Mouse (Mus musculus) liver, embryonic 16.5 days (tissue): Measurements from ENCODE around the gene Kcnj6. TPM values are rescaled to one million over a fixed set of nuclear protein-coding genes. Genes with fewer than 3 reads are reported as not detected.
"Not testable (repeated sequence)": the region's sequence is repeated elsewhere in the genome, so short reads cannot be mapped to it uniquely, and the experiment has no call there.

Experiments
- ATAC-seq: fragments of 200-750 bp; cut with Nextera tagmentation; 2 replicates; pipeline ENCODE4 v1.8.0; 2017; ENCODE audit warnings: low read depth, mild to moderate bottlenecking, moderate number of reproducible peaks, moderate library complexity
- H3K27ac ChIP-seq: fragments of 300-500 bp; sonication (generic); 2 replicates; pipeline ENCODE4 v1.5.1; 2014; ENCODE audit warnings: mild to moderate bottlenecking, low read length
- H3K27me3 ChIP-seq: fragments of 300-500 bp; sonication (generic); 2 replicates; pipeline ENCODE4 v1.6.1; 2014; ENCODE audit warnings: low read depth, low read length, mixed read lengths; ENCODE audit not compliant: control insufficient read depth, insufficient read depth
- H3K36me3 ChIP-seq: fragments of 300-500 bp; sonication (generic); 2 replicates; pipeline ENCODE4 v1.6.1; 2014; ENCODE audit warnings: mild to moderate bottlenecking; ENCODE audit not compliant: control insufficient read depth, insufficient read depth
- H3K4me1 ChIP-seq: fragments of 300-500 bp; sonication (generic); 2 replicates; pipeline ENCODE4 v1.6.1; 2014; ENCODE audit warnings: low read depth, low read length, mixed read lengths; ENCODE audit not compliant: control insufficient read depth
- H3K4me2 ChIP-seq: fragments of 300-500 bp; sonication (generic); 2 replicates; pipeline ENCODE4 v1.6.1; 2014; ENCODE audit warnings: low read depth, low read length, mixed read lengths
- H3K4me3 ChIP-seq: fragments of 300-500 bp; sonication (generic); 2 replicates; pipeline ENCODE4 v1.5.1; 2014; ENCODE audit warnings: low read depth, mild to moderate bottlenecking, low read length
- H3K9ac ChIP-seq: fragments of 300-500 bp; sonication (generic); 2 replicates; pipeline ENCODE4 v1.6.1; 2014; ENCODE audit warnings: low read depth, low read length
- H3K9me3 ChIP-seq: fragments of 300-500 bp; sonication (generic); replicated peaks from 2 replicates; pipeline ENCODE4 v1.6.1; 2016; ENCODE audit warnings: low read length; ENCODE audit not compliant: control insufficient read depth
- WGBS: fragments of 180-500 bp; shearing (Covaris S2); extraction: QIAGEN DNeasy Blood & Tissue Kit; methylation state at CpG from one replicate; pipeline ENCODE4 v1.1.7; 2014; ENCODE audit not compliant: insufficient replicate concordance; 5-methylcytosine and 5-hydroxymethylcytosine counted together
- polyA plus RNA-seq: library from polyadenylated mRNA; unstranded; fragments of >200 nt; fragmentation: Nextera tagmentation; extraction: Ambion mirVana; gene quantifications from 2 replicates; pipeline ENCODE4 v1.2.1, GENCODE M21; 2015

Kcnj6 gene
- polyA plus RNA-seq, 1 experiment from 2014 or later = not detected

- H3K4me2 ChIP-seq = no peak overlapping the region
- no peak overlapping the region for H3K27ac ChIP-seq
- 62% methylated on average over 5 of the region's 5 CpGs for WGBS
- H3K4me3 ChIP-seq = no peak overlapping the region
- no peak overlapping the region for H3K9ac ChIP-seq
- no peaks in the 10 kb centered on the region for H3K27me3 ChIP-seq
- H3K9me3 ChIP-seq = no peaks in the 10 kb centered on the region
- no peaks in the 10 kb centered on the region for H3K36me3 ChIP-seq
- ATAC-seq = no peak
- H3K4me1 ChIP-seq = no peaks in the 10 kb centered on the region
Measured at GRCm38 (mm10) chr16:94822611-94823010, 174.9 kb downstream of the Kcnj6 start.

DNA sequence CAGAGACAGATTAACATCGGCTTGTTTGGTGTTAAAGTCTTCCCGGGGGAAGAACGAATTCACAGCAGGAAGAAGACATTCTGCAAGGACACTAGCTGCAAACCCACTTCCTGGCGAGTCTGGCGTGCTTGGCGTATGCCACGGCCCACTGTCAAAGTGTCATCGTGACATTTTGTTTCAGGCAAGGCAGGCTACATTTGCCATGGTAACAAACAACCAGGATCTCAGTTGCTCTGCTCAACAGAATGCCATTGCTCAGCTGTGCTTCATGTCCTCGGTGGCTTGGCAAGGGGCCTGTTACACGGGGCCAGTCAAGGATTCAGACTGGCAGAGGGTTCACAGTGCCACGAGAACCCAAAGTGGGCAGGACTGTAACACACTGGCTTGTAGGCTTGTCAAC, 175.9 kb downstream of the Kcnj6 start:
- no peaks in the 10 kb centered on the region for H3K9me3 ChIP-seq
- H3K4me3 ChIP-seq = no peak overlapping the region
- 57% methylated on average over 11 of the region's 11 CpGs for WGBS
- ATAC-seq = no peak
- H3K4me2 ChIP-seq = no peak overlapping the region
- no peak overlapping the region for H3K27ac ChIP-seq
- H3K4me1 ChIP-seq = no peaks in the 10 kb centered on the region
- H3K9ac ChIP-seq = no peak overlapping the region
- no peaks in the 10 kb centered on the region for H3K27me3 ChIP-seq
- H3K36me3 ChIP-seq = no peaks in the 10 kb centered on the region

- Histone ChIP-seq H3K36me3 (no peaks in the 10 kb centered on the region), H3K9ac (no peak overlapping the region), H3K4me1 (no peaks in the 10 kb centered on the region), H3K4me3 (no peak overlapping the region), H3K27me3 (no peaks in the 10 kb centered on the region), H3K27ac (no peak overlapping the region), H3K4me2 (no peak overlapping the region), H3K9me3 (no peaks in the 10 kb centered on the region; the same call in 1 of the 2 replicates)
- 21% methylated on average over 6 of the region's 6 CpGs for WGBS
- no peak for ATAC-seq
Measured at GRCm38 (mm10) chr16:94816391-94816790, 181.1 kb downstream of the Kcnj6 start.

- Histone ChIP-seq H3K9ac (no peak overlapping the region), H3K4me1 (no peaks in the 10 kb centered on the region), H3K4me3 (no peak overlapping the region), H3K9me3 (no peaks in the 10 kb centered on the region; the same call in 1 of the 2 replicates), H3K36me3 (no peaks in the 10 kb centered on the region), H3K4me2 (no peak overlapping the region), H3K27me3 (no peaks in the 10 kb centered on the region), H3K27ac (no peak overlapping the region)
- 55% methylated on average over 6 of the region's 6 CpGs for WGBS
- ATAC-seq = no peak
Measured at GRCm38 (mm10) chr16:94815891-94816290, 181.6 kb downstream of the Kcnj6 start.

DNA sequence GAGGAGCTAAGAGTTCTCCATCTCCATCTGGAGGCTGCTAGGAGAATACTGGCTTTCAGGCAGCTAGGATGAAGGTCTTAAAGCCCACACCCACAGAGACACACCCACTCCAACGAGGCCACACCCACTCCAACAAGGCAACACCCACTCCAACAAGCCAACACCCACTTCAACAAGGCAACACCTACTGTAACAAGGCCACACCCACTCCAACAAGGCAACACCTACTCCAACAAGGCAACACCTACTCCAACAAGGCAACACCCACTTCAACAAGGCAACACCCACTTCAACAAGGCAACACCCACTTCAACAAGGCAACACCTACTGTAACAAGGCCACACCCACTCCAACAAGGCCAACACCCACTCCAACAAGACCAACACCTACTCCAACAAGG, 188.2 kb downstream of the Kcnj6 start:
- ATAC-seq = not testable (repeated sequence)

GRCm38 (mm10) chr16:94798241-94798640, 199.3 kb downstream of the Kcnj6 start:
- no peaks in the 10 kb centered on the region for H3K36me3 ChIP-seq
- no peak overlapping the region for H3K9ac ChIP-seq
- no peak for ATAC-seq
- no peaks in the 10 kb centered on the region for H3K27me3 ChIP-seq
- H3K9me3 ChIP-seq = no peaks in the 10 kb centered on the region
- H3K4me1 ChIP-seq = no peaks in the 10 kb centered on the region
- H3K27ac ChIP-seq = no peak overlapping the region
- WGBS = 81% methylated on average over 7 of the region's 12 CpGs
- no peak overlapping the region for H3K4me3 ChIP-seq
- H3K4me2 ChIP-seq = no peak overlapping the region

More for the DNA sequence above, 188.2 kb downstream of the Kcnj6 start:
- H3K36me3 ChIP-seq, H3K4me2 ChIP-seq, H3K9ac ChIP-seq, H3K27ac ChIP-seq, H3K4me3 ChIP-seq, H3K4me1 ChIP-seq, H3K9me3 ChIP-seq, H3K27me3 ChIP-seq: not testable (repeated sequence)
- WGBS = 10% methylated on average over 1 of the region's 1 CpGs

GRCm38 (mm10) chr16:94797366-94797765, 200.1 kb downstream of the Kcnj6 start:
- ATAC-seq = no peak
- no peaks in the 10 kb centered on the region for H3K36me3 ChIP-seq
- no peak overlapping the region for H3K4me3 ChIP-seq
- H3K9me3 ChIP-seq = no peaks in the 10 kb centered on the region
- 57% methylated on average over 6 of the region's 6 CpGs for WGBS
- no peak overlapping the region for H3K9ac ChIP-seq
- H3K27ac ChIP-seq = no peak overlapping the region
- no peaks in the 10 kb centered on the region for H3K27me3 ChIP-seq
- H3K4me1 ChIP-seq = no peaks in the 10 kb centered on the region
- H3K4me2 ChIP-seq = no peak overlapping the region

- H3K9ac ChIP-seq = no peak overlapping the region
- 26% methylated on average over 7 of the region's 7 CpGs for whole genome bisulfite sequencing
- H3K4me1 ChIP-seq = no peaks in the 10 kb centered on the region
- no peak overlapping the region for H3K27ac ChIP-seq
- ATAC-seq = no peak
- no peaks in the 10 kb centered on the region for H3K27me3 ChIP-seq
- no peaks in the 10 kb centered on the region for H3K9me3 ChIP-seq
- H3K36me3 ChIP-seq = no peaks in the 10 kb centered on the region
- no peak overlapping the region for H3K4me2 ChIP-seq
- H3K4me3 ChIP-seq = no peak overlapping the region
Measured at GRCm38 (mm10) chr16:94793041-94793440, 204.5 kb downstream of the Kcnj6 start.

GRCm38 (mm10) chr16:94789958-94790357, 207.5 kb downstream of the Kcnj6 start:
- Histone ChIP-seq H3K27me3 (no peaks in the 10 kb centered on the region), H3K4me1 (no peaks in the 10 kb centered on the region), H3K9me3 (no peaks in the 10 kb centered on the region), H3K9ac (no peak overlapping the region), H3K27ac (no peak overlapping the region), H3K4me3 (no peak overlapping the region), H3K4me2 (no peak overlapping the region), H3K36me3 (no peaks in the 10 kb centered on the region)
- 21% methylated on average over 6 of the region's 6 CpGs for WGBS
- ATAC-seq = no peak
